Mouse (Mus musculus) MEL (cell line): Measurements from ENCODE around the gene Siglecf. TPM values are rescaled to one million over a fixed set of nuclear protein-coding genes. Genes with fewer than 3 reads are reported as not detected.

Experiments used
- DNase-seq: peaks from one replicate; pipeline ENCODE4 v3.0.0; 2011; ENCODE audit warnings: low read depth, low spot score
- H3K27ac ChIP-seq: 2 replicates; pipeline ENCODE4 v1.5.1; 2012; ENCODE audit warnings: low read depth, mild to moderate bottlenecking, control low read depth, low read length, moderate library complexity; ENCODE audit not compliant: control insufficient read depth
- H3K27me3 ChIP-seq, 2 experiments: fragments of 150-350 bp in 1 of 2; sonication (generic) in 1 of 2; 2 replicates each; pipeline ENCODE4 v1.6.1; 2012; ENCODE audit warnings: low read length in 2 of 2, mild to moderate bottlenecking in 2 of 2, improper control_type of control experiment in 1 of 2, moderate library complexity in 1 of 2; ENCODE audit not compliant: insufficient read depth in 2 of 2, control insufficient read depth in 1 of 2
- H3K36me3 ChIP-seq, 2 experiments: 2 replicates each; pipeline ENCODE4 v1.6.1; 2012 to 2014; ENCODE audit warnings: low read length in 2 of 2, improper control_type of control experiment in 1 of 2, inconsistent platforms in 1 of 2, mild to moderate bottlenecking in 1 of 2; ENCODE audit not compliant: insufficient read depth in 2 of 2, control insufficient read depth in 1 of 2
- H3K4me1 ChIP-seq, 2 experiments: fragments of 150-350 bp in 1 of 2; sonication (generic) in 1 of 2; 2 replicates each; pipeline ENCODE4 v1.6.1; 2012; ENCODE audit warnings: low read length in 2 of 2, improper control_type of control experiment in 1 of 2, mild to moderate bottlenecking in 1 of 2; ENCODE audit not compliant: insufficient read depth in 2 of 2, control insufficient read depth in 1 of 2
- H3K4me3 ChIP-seq, 2 experiments: fragments of 150-350 bp in 1 of 2; sonication (generic) in 1 of 2; 2 replicates each; pipeline ENCODE4 v1.5.1; 2012; ENCODE audit warnings: low read depth in 2 of 2, low read length in 2 of 2, mild to moderate bottlenecking in 2 of 2, moderate library complexity in 2 of 2, control low read depth in 1 of 2, improper control_type of control experiment in 1 of 2; ENCODE audit not compliant: control insufficient read depth in 1 of 2, insufficient read depth in 1 of 2
- H3K79me2 ChIP-seq: 2 replicates; pipeline ENCODE4 v1.6.1; 2012; ENCODE audit warnings: mild to moderate bottlenecking, low read length, moderate library complexity; ENCODE audit not compliant: control insufficient read depth, poor library complexity, insufficient read depth
- H3K9ac ChIP-seq: 2 replicates; pipeline ENCODE4 v1.6.1; 2012; ENCODE audit warnings: low read depth, mild to moderate bottlenecking, control low read depth, low read length, moderate library complexity; ENCODE audit not compliant: control insufficient read depth, poor library complexity, severe bottlenecking
- H3K9me3 ChIP-seq: fragments of 150-350 bp; sonication (generic); replicated peaks from 2 replicates; pipeline ENCODE4 v1.6.1; 2012; ENCODE audit warnings: mild to moderate bottlenecking, low read length, improper control_type of control experiment, moderate library complexity; ENCODE audit not compliant: insufficient read depth
- CHD2 ChIP-seq: IDR thresholded peaks from 2 replicates; pipeline ENCODE4 v1.6.1; 2011; ENCODE audit warnings: low read length, improper control_type of control experiment
- CTCF ChIP-seq, 3 experiments: IDR thresholded peaks in 2 of 3; conservative IDR thresholded peaks in 1 of 3; 2 replicates each; pipeline ENCODE4 v1.5.1; 2011 to 2012; ENCODE audit warnings: low read length in 3 of 3, low read depth in 2 of 3, mild to moderate bottlenecking in 2 of 3, improper control_type of control experiment in 1 of 3, inconsistent platforms in 1 of 3, mixed read lengths in 1 of 3, moderate library complexity in 1 of 3; ENCODE audit not compliant: control insufficient read depth in 1 of 3, insufficient read depth in 1 of 3, poor library complexity in 1 of 3, severe bottlenecking in 1 of 3
- E2F4 ChIP-seq: IDR thresholded peaks from 2 replicates; pipeline ENCODE4 v1.6.1; 2011; ENCODE audit warnings: low read depth, low read length, improper control_type of control experiment, borderline replicate concordance
- EP300 ChIP-seq, 2 experiments: IDR thresholded peaks; 2 replicates each; pipeline ENCODE4 v1.6.1; 2011; ENCODE audit warnings: improper control_type of control experiment in 2 of 2, low read length in 2 of 2, low read depth in 1 of 2, mild to moderate bottlenecking in 1 of 2
- ETS1 ChIP-seq: IDR thresholded peaks from 2 replicates; pipeline ENCODE4 v1.6.1; 2012; ENCODE audit warnings: low read depth, mild to moderate bottlenecking, inconsistent platforms, low read length, improper control_type of control experiment, moderate library complexity
- GABPA ChIP-seq: IDR thresholded peaks from 2 replicates; pipeline ENCODE4 v1.6.1; 2012; ENCODE audit warnings: low read depth, mild to moderate bottlenecking, inconsistent platforms, low read length, improper control_type of control experiment, moderate library complexity
- GATA1 ChIP-seq: IDR thresholded peaks from 2 replicates; pipeline ENCODE4 v1.6.1; 2011; ENCODE audit warnings: low read depth, low read length, improper control_type of control experiment
- HCFC1 ChIP-seq: IDR thresholded peaks from 2 replicates; pipeline ENCODE4 v1.6.1; 2012; ENCODE audit warnings: low read depth, mild to moderate bottlenecking, inconsistent platforms, low read length, improper control_type of control experiment, moderate library complexity
- JUND ChIP-seq: IDR thresholded peaks from 2 replicates; pipeline ENCODE4 v1.6.1; 2011; ENCODE audit warnings: low read depth, mild to moderate bottlenecking, improper control_type of control experiment, low read length
- KAT2A ChIP-seq: conservative IDR thresholded peaks from 2 replicates; pipeline ENCODE4 v1.6.1; 2012; ENCODE audit warnings: low read depth, low read length, improper control_type of control experiment, inconsistent platforms
- MAFK ChIP-seq: IDR thresholded peaks from 2 replicates; pipeline ENCODE4 v1.6.1; 2011; ENCODE audit warnings: low read depth, mild to moderate bottlenecking, low read length, improper control_type of control experiment, borderline replicate concordance
- MAZ ChIP-seq: IDR thresholded peaks from 2 replicates; pipeline ENCODE4 v1.6.1; 2012; ENCODE audit warnings: low read depth, mild to moderate bottlenecking, inconsistent platforms, low read length, improper control_type of control experiment
- MXI1 ChIP-seq: IDR thresholded peaks from 2 replicates; pipeline ENCODE4 v1.6.1; 2011; ENCODE audit warnings: mild to moderate bottlenecking, low read depth, low read length, improper control_type of control experiment
- MYB ChIP-seq: IDR thresholded peaks from 2 replicates; pipeline ENCODE4 v1.6.1; 2011; ENCODE audit warnings: mild to moderate bottlenecking, low read depth, low read length, improper control_type of control experiment
- NELFE ChIP-seq: IDR thresholded peaks from 2 replicates; pipeline ENCODE4 v1.6.1; 2011; ENCODE audit warnings: low read depth, low read length, improper control_type of control experiment
- NRF1 ChIP-seq: IDR thresholded peaks from 2 replicates; pipeline ENCODE4 v1.6.1; 2014; ENCODE audit warnings: low read depth, mild to moderate bottlenecking, inconsistent platforms, low read length, improper control_type of control experiment, moderate library complexity; ENCODE audit not compliant: poor library complexity, insufficient read depth, severe bottlenecking
- POLR2A ChIP-seq, 2 experiments: IDR thresholded peaks; 2 replicates each; pipeline ENCODE4 v1.6.1; 2011 to 2012; ENCODE audit warnings: low read length in 2 of 2, mild to moderate bottlenecking in 2 of 2, control low read depth in 1 of 2, improper control_type of control experiment in 1 of 2, low read depth in 1 of 2, moderate library complexity in 1 of 2; ENCODE audit not compliant: control insufficient read depth in 1 of 2, insufficient read depth in 1 of 2, poor library complexity in 1 of 2
- POLR2AphosphoS5 ChIP-seq: IDR thresholded peaks from 2 replicates; pipeline ENCODE4 v1.6.1; 2012; ENCODE audit warnings: low read depth, borderline replicate concordance, mild to moderate bottlenecking, inconsistent platforms, low read length, moderate library complexity, mixed read lengths
- RCOR1 ChIP-seq: IDR thresholded peaks from 2 replicates; pipeline ENCODE4 v1.6.1; 2012; ENCODE audit warnings: low read depth, mild to moderate bottlenecking, inconsistent platforms, low read length, improper control_type of control experiment
- SIN3A ChIP-seq: IDR thresholded peaks from 2 replicates; pipeline ENCODE4 v1.6.1; 2012; ENCODE audit warnings: low read length, improper control_type of control experiment, inconsistent platforms
- TAL1 ChIP-seq: IDR thresholded peaks from 2 replicates; pipeline ENCODE4 v1.6.1; 2012; ENCODE audit warnings: mild to moderate bottlenecking, inconsistent platforms, low read length, moderate library complexity, mixed read lengths
- TBP ChIP-seq: IDR thresholded peaks from 2 replicates; pipeline ENCODE4 v1.8.0; 2011; ENCODE audit warnings: low read depth, low read length, improper control_type of control experiment
- TCF12 ChIP-seq: IDR thresholded peaks from 2 replicates; pipeline ENCODE4 v1.6.1; 2014; ENCODE audit warnings: low read depth, mild to moderate bottlenecking, inconsistent platforms, low read length, improper control_type of control experiment, moderate library complexity
- UBTF ChIP-seq: IDR thresholded peaks from 2 replicates; pipeline ENCODE4 v1.6.1; 2012; ENCODE audit warnings: low read depth, mild to moderate bottlenecking, inconsistent platforms, low read length, improper control_type of control experiment, moderate library complexity, borderline replicate concordance; ENCODE audit not compliant: insufficient read depth
- USF2 ChIP-seq, 2 experiments: IDR thresholded peaks; 2 replicates each; pipeline ENCODE4 v1.6.1; 2011 to 2012; ENCODE audit warnings: improper control_type of control experiment in 2 of 2, low read length in 2 of 2, borderline replicate concordance in 1 of 2, inconsistent platforms in 1 of 2, low read depth in 1 of 2, mild to moderate bottlenecking in 1 of 2; ENCODE audit not compliant: insufficient read depth in 1 of 2
- ZC3H11A ChIP-seq: IDR thresholded peaks from 2 replicates; pipeline ENCODE4 v1.6.1; 2012; ENCODE audit warnings: low read depth, mild to moderate bottlenecking, inconsistent platforms, low read length, improper control_type of control experiment
- ZKSCAN1 ChIP-seq: IDR thresholded peaks from 2 replicates; pipeline ENCODE4 v1.6.1; 2012; ENCODE audit warnings: low read depth, mild to moderate bottlenecking, inconsistent platforms, low read length, improper control_type of control experiment, moderate library complexity
- polyA plus RNA-seq, 2 experiments: library from polyadenylated mRNA; stranded (reverse) in 1 of 2; unstranded in 1 of 2; fragments of >175 nt in 1 of 2; fragments of >200 nt in 1 of 2; gene quantifications; 2 replicates each; pipeline versions ENCODE4 v1.2.1 to v1.2.4; 2012; ENCODE audit warnings: low replicate concordance in 2 of 2, low read depth in 1 of 2; ENCODE audit not compliant: insufficient read length in 2 of 2, insufficient read depth in 1 of 2, missing spikeins in 1 of 2
- total RNA-seq: library from RNA; depleted of rRNA; stranded (reverse); fragments of 300-350 nt; gene quantifications from 2 replicates; pipeline ENCODE4 v1.2.3, GENCODE M21; 2012

Siglecf gene
- total and polyA plus RNA-seq, 3 experiments: 22.6 to 26.7 TPM; not detected in 1

- no peak overlapping the region for H3K4me3 ChIP-seq
- DNase-seq: peak; percentile 26
- TF ChIP-seq POLR2AphosphoS5 (no peak), NELFE (no peak), E2F4 (no peak), GABPA (no peak), JUND (no peak), TBP (no peak), NRF1 (no peak), TAL1 (peak; percentile 36), UBTF (no peak), SIN3A (no peak), TCF12 (no peak), GATA1 (0 out of 2 replicates have a peak, but pooled peaks have one; percentile 15), CTCF (IDR thresholded peaks at IDR 0.05 in 2 of 3, conservative IDR thresholded peaks at IDR 0.05 in 1 of 3; ENCODE audit: control insufficient read depth in 1 of 3, insufficient read depth in 1 of 3, low read depth in 2 of 3, low read length in 3 of 3, poor library complexity in 1 of 3, severe bottlenecking in 1 of 3) (no peak), MAZ (no peak), POLR2A (IDR thresholded peaks at IDR 0.05; ENCODE audit: control insufficient read depth in 1 of 2, insufficient read depth in 1 of 2, low read depth in 1 of 2, low read length in 2 of 2, poor library complexity in 1 of 2) (no peak), CHD2 (no peak), USF2 (IDR thresholded peaks at IDR 0.05; ENCODE audit: borderline replicate concordance in 1 of 2, insufficient read depth in 1 of 2, low read depth in 1 of 2, low read length in 2 of 2) (no peak), KAT2A (no peak), MXI1 (no peak), ETS1 (no peak), MYB (no peak), ZKSCAN1 (no peak), RCOR1 (no peak), ZC3H11A (no peak), HCFC1 (no peak), EP300 (IDR thresholded peaks at IDR 0.05; ENCODE audit: low read depth in 1 of 2, low read length in 2 of 2) (0 out of 4 replicates have a peak, but pooled peaks of 1 of the 2 experiments have one; percentile 29), MAFK (no peak)
- peaks cover 13% of the 10 kb centered on the region for H3K79me2 ChIP-seq
- H3K27me3 ChIP-seq: no peaks in the 10 kb centered on the region
- H3K27ac ChIP-seq: no peak overlapping the region
- peaks cover 6 to 32% of the 10 kb centered on the region in 2 experiments for H3K4me1 ChIP-seq
- H3K9ac ChIP-seq: no peak overlapping the region
- H3K36me3 ChIP-seq: peaks cover 0 to 25% of the 10 kb centered on the region in 2 experiments; a peak in 2 of 4 replicates
- H3K9me3 ChIP-seq: no peaks in the 10 kb centered on the region
These were observed 4.0 kb downstream of the Siglecf start for GRCm38 (mm10) chr7:43354893-43355835.
